Mouse (Mus musculus) embryonic facial prominence, embryonic 11.5 days (tissue): ENCODE data around the gene Scai. TPM values are rescaled to one million over a fixed set of nuclear protein-coding genes. Genes with fewer than 3 reads are reported as not detected.

Source experiments
- ATAC-seq: fragments of 200-750 bp; cut with Nextera tagmentation; replicated peaks from 2 replicates; pipeline ENCODE4 v1.8.0; 2017; ENCODE audit warnings: low read depth; ENCODE audit not compliant: insufficient number of reproducible peaks, low FRiP score, low TSS enrichment
- DNase-seq: peaks from one replicate; pipeline ENCODE4 v3.0.0-alpha.2; 2015; ENCODE audit warnings: low spot score
- H3K27ac ChIP-seq: fragments of 300-500 bp; sonication (generic); replicated peaks from 2 replicates; pipeline ENCODE4 v1.5.1; 2014; ENCODE audit warnings: mild to moderate bottlenecking, low read depth, low read length, control low read depth
- H3K27me3 ChIP-seq: fragments of 300-500 bp; sonication (generic); 2 replicates; pipeline ENCODE4 v1.6.1; 2014; ENCODE audit warnings: mild to moderate bottlenecking, low read length, moderate library complexity, mixed read lengths; ENCODE audit not compliant: control insufficient read depth, insufficient read depth
- H3K36me3 ChIP-seq: fragments of 300-500 bp; sonication (generic); replicated peaks from 2 replicates; pipeline ENCODE4 v1.6.1; 2014; ENCODE audit warnings: low read depth, mild to moderate bottlenecking, low read length, moderate library complexity, mixed read lengths; ENCODE audit not compliant: control insufficient read depth, insufficient read depth
- H3K4me1 ChIP-seq: fragments of 300-500 bp; sonication (generic); 2 replicates; pipeline ENCODE4 v1.6.1; 2014; ENCODE audit warnings: low read length, mixed read lengths; ENCODE audit not compliant: control insufficient read depth, insufficient read depth
- H3K4me2 ChIP-seq: fragments of 300-500 bp; sonication (generic); 2 replicates; pipeline ENCODE4 v1.6.1; 2014; ENCODE audit warnings: low read depth, mild to moderate bottlenecking, control low read depth, low read length, moderate library complexity
- H3K4me3 ChIP-seq: fragments of 300-500 bp; sonication (generic); 2 replicates; pipeline ENCODE4 v1.5.1; 2014; ENCODE audit warnings: low read depth, low read length, control low read depth
- H3K9ac ChIP-seq: fragments of 300-500 bp; sonication (generic); replicated peaks from 2 replicates; pipeline ENCODE4 v1.6.1; 2014; ENCODE audit warnings: mild to moderate bottlenecking, control low read depth, low read length
- H3K9me3 ChIP-seq: fragments of 300-500 bp; sonication (generic); replicated peaks from 2 replicates; pipeline ENCODE4 v1.6.1; 2016; ENCODE audit warnings: mild to moderate bottlenecking, low read length, inconsistent platforms, mixed read lengths; ENCODE audit not compliant: control insufficient read depth
- WGBS: fragments of 180-500 bp; shearing (Covaris S2); extraction: QIAGEN DNeasy Blood & Tissue Kit; methylation state at CpG from one replicate; pipeline ENCODE4 v1.1.7; 2014; 5-methylcytosine and 5-hydroxymethylcytosine counted together
- polyA plus RNA-seq: library from polyadenylated mRNA; unstranded; fragments of >200 nt; fragmentation: Nextera tagmentation; extraction: Ambion mirVana; gene quantifications from 2 replicates; pipeline ENCODE4 v1.2.1, GENCODE M21; 2014

The Scai gene
- polyA plus RNA-seq, 1 experiment from 2014 or later, result 8.1 TPM

DNA sequence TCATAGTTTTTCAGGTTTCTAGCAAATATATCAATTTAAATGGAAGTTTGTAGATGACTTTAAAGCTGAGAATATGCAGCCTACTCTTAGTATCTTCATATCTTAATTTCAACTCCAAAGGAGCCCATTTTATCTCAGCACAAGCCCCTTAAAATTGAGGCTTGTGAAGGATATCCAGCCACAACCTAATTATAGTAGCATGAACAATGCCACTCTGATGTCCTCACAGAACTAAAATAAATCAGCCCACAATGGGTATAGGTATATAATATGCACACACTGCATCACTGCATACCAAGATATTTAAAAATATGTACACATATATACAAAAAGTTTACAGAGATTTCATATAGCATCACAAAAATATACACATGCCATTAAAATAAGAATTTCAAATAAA is 119.9 kb downstream of the Scai start:
- no peak for DNase-seq
- Histone ChIP-seq H3K27ac (no peak overlapping the region), H3K4me2 (no peak overlapping the region), H3K4me3 (no peak overlapping the region), H3K9me3 (no peaks in the 10 kb centered on the region), H3K9ac (no peak overlapping the region), H3K27me3 (no peaks in the 10 kb centered on the region), H3K36me3 (no peaks in the 10 kb centered on the region), H3K4me1 (no peaks in the 10 kb centered on the region)
- no peak for ATAC-seq

DNA sequence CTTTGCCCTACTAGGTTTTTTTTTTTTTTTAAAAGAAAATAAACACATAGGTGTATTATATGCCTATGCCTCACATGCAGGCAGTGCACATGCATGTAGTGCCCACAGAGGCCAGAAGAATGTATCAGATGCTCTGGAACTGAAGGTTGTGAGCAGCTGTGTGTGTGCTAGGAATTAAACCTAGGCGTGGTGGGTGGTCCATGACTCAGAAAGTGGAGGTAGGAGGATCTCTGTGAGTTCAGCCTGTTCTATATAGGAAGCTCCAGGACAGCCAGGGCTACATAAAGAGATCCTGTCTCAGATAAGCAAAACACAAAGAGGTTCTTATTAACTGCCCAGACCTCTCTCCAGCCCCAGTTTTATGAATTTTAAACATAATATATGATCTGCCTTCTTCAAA is 121.4 kb downstream of the Scai start:
- no peaks in the 10 kb centered on the region for H3K4me1 ChIP-seq
- no peak overlapping the region for H3K4me3 ChIP-seq
- no peaks in the 10 kb centered on the region for H3K9me3 ChIP-seq
- no peak for DNase-seq
- H3K36me3 ChIP-seq, result no peaks in the 10 kb centered on the region
- H3K9ac ChIP-seq, result no peak overlapping the region
- ATAC-seq, result no peak
- no peaks in the 10 kb centered on the region for H3K27me3 ChIP-seq
- H3K4me2 ChIP-seq, result no peak overlapping the region
- WGBS, result 66% methylated on average over 1 of the region's 1 CpGs
- no peak overlapping the region for H3K27ac ChIP-seq

DNA sequence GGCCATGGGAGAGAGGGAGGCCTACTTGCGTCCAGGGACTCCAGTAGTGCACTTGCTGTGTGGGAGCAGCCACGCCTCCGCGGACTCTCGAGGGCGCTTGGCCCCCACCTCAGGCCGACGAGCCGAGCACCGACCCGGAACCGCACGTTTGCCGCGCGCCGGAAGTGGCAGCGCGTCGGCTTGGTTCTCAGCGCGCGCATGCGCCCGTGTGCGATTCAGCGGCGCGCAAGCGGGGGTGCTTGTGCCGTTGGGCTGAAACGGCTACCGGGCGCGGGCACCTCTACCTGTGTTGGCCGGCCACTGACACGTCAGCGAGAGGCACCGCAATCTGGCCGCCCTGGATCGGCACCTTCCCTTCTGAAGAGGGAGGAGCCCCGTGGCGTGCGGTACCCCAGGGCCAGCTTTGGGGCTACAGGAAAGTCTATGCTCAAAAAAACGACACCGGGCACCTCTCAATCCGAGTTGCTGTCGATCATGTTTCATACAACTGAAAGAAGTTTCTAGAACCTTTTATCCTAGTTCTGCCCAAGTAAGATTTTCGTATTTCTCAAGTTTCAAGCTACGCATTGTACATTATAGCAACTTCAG is 125.0 kb downstream of the Scai start, which contains the start of gene Golga1:
TSS of gene Golga1 (minus strand) at position 142 of the 588 bp plus-strand sequence.
- Histone ChIP-seq H3K4me1 (no peaks in the 10 kb centered on the region), H3K27ac (peak within 1 kb of the TSS; percentile 81), H3K9ac (peak within 1 kb of the TSS; percentile 88), H3K27me3 (no peaks in the 10 kb centered on the region), H3K4me2 (peak within 1 kb of the TSS; percentile 72), H3K4me3 (peak within 1 kb of the TSS; percentile 89), H3K36me3 (no peaks in the 10 kb centered on the region), H3K9me3 (no peaks in the 10 kb centered on the region)
- DNase-seq (peak; percentile 95), ATAC-seq (peak; percentile 98)
- WGBS, result under 1% methylated on average over 50 of the region's 50 CpGs

DNA sequence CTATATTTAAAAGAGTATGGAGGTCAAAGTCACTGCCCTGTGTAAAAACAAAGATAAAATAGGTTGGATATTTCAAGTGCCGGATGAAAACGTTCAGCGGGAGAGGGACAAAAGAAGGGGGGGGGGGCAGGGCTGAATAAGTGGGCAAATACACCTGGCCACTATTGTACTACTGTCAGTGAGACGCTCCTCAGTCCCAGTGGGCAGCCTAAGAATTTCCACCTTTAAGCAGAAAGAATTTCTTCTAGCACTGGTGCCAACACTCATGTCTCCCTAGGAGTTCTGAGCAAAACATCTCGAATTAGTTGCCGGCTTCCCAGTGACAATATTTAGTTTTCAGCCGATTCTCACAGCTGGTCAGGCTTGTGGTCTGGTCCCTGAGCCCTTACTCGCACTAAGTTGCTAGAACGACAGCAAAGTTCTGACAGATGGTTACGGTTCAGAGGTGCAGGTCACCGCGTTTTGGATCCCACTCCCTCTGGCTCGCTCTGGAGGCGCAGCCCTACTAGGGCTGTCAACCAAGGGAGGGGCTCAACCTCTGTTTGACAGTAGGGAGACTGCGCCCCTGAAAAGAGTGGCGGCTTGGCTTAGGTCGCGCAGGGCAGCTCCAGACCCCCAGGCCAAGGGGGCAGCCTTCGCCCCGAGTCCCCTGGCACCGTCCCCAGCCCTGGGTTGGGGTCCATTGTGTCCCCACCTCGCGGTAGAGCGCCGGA is 125.7 kb downstream of the Scai start:
- peak; percentile 85 for ATAC-seq
- peak overlapping the region; percentile 81 for H3K27ac ChIP-seq

GRCm38 (mm10) chr2:39048515-39048914 is 142.0 kb downstream of the Scai start:
- no peaks in the 10 kb centered on the region for H3K27me3 ChIP-seq
- H3K4me3 ChIP-seq, result no peak overlapping the region

More for the DNA sequence above, 125.7 kb downstream of the Scai start:
- 7% methylated on average over 25 of the region's 25 CpGs for WGBS
- Histone ChIP-seq H3K9me3 (no peaks in the 10 kb centered on the region), H3K9ac (peak overlapping the region; percentile 88), H3K4me1 (no peaks in the 10 kb centered on the region), H3K36me3 (no peaks in the 10 kb centered on the region), H3K27me3 (no peaks in the 10 kb centered on the region), H3K4me3 (peak overlapping the region; percentile 89), H3K4me2 (peak overlapping the region; percentile 72)
- DNase-seq, result peak; percentile 25

DNA sequence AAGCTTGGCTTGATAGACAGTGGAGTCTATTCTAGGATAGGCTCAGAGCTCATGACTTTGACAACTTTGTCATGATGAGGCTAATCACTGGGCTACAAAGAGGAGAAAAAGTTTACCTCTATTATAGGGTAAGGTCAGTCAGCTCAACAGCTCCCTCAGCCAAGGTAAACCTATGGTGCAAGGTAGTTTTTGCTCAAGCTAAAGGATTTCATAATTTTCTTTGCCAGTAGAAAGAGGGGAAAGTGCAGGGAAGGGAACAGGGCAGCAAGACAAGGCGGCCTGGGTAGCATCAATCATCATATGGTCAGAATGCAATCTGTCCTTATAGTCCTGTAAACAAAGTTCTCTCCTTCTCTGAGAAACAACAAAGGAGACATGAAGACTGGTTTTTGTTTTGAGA is 150.3 kb downstream of the Scai start:
- Histone ChIP-seq H3K9ac (no peak overlapping the region), H3K9me3 (no peaks in the 10 kb centered on the region), H3K27me3 (no peaks in the 10 kb centered on the region), H3K27ac (no peak overlapping the region), H3K4me3 (no peak overlapping the region), H3K4me1 (no peaks in the 10 kb centered on the region), H3K36me3 (peaks cover 3% of the 10 kb centered on the region; the same call in 1 of the 2 replicates), H3K4me2 (no peak overlapping the region)
- DNase-seq (no peak), ATAC-seq (no peak)
- WGBS, result 95% methylated on average over 1 of the region's 1 CpGs

More at GRCm38 (mm10) chr2:39048515-39048914, 142.0 kb downstream of the Scai start:
- 97% methylated on average over 1 of the region's 1 CpGs for WGBS
- H3K36me3 ChIP-seq, result peaks cover 2% of the 10 kb centered on the region; the same call in 1 of the 2 replicates
- no peak for ATAC-seq
- no peaks in the 10 kb centered on the region for H3K9me3 ChIP-seq
- H3K27ac ChIP-seq, result no peak overlapping the region
- H3K4me1 ChIP-seq, result no peaks in the 10 kb centered on the region
- no peak overlapping the region for H3K9ac ChIP-seq
- no peak for DNase-seq
- H3K4me2 ChIP-seq, result no peak overlapping the region

DNA sequence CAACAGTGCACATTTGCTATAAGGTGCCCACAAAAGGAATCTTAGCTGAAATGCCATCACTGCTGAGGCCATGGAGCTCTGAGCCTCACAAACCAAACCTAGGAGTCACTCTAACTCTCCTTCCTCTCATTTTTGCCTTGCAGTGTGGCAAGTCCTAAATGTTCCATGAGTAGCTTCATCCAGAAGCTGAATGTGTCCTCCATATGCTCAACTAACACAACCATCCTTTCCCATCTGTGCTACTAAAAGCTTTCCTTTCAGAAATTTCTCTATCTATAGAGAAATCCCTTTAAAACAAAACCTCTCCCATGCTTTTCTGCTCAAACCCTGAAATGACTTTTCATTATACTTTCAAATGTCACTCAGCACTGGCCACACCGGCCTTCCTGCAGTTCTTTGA is 158.9 kb downstream of the Scai start:
- ATAC-seq, result no peak
- Histone ChIP-seq H3K4me3 (no peak overlapping the region), H3K27ac (no peak overlapping the region), H3K27me3 (no peaks in the 10 kb centered on the region), H3K4me2 (no peak overlapping the region), H3K9me3 (no peaks in the 10 kb centered on the region), H3K4me1 (no peaks in the 10 kb centered on the region), H3K9ac (no peak overlapping the region), H3K36me3 (peaks cover 8% of the 10 kb centered on the region)
- 100% methylated on average over 1 of the region's 1 CpGs for WGBS
- no peak for DNase-seq

DNA sequence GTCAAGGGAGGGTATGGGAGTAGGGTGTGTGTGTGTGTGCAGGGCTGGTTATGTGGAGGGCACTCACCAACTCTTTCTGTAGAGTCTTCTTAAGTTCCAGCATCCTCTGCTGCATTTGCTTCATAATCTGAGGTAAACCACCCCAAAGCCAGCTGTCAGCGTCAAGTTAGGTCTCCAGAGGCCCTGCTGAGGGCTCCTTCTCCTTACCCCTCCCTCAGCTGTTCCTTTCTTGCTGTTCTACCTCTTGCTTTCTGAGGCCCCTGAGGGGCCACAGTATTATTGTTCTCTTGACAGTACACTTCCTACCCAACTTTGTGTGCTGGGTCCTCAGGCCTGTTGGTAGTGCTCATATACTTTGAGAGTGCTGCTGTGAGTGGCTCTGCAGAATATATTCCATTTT is 170.5 kb downstream of the Scai start:
- H3K9ac ChIP-seq, result no peak overlapping the region
- no peak overlapping the region for H3K27ac ChIP-seq
- WGBS, result 57% methylated on average over 1 of the region's 1 CpGs
- no peak overlapping the region for H3K4me2 ChIP-seq
- H3K9me3 ChIP-seq, result no peaks in the 10 kb centered on the region
- H3K4me3 ChIP-seq, result no peak overlapping the region
- H3K27me3 ChIP-seq, result no peaks in the 10 kb centered on the region
- H3K4me1 ChIP-seq, result no peaks in the 10 kb centered on the region
- DNase-seq (no peak), ATAC-seq (no peak)
- peaks cover 6% of the 10 kb centered on the region for H3K36me3 ChIP-seq
